Comparison of ENCODE assay signal across 7 mouse cellular contexts in genomic region chr15:82922052-82922451, GRCm38 (mm10).
DNase-seq lines count a peak whose midpoint lies in the region; ATAC-seq lines count a peak whose summit lies in the region.

No protein-coding gene starts in this region.

- no peaks in the 10 kb centered on the region for H3K36me3 ChIP-seq in hindbrain, embryonic 16.5 days (ENCODE audit: control insufficient read depth, insufficient read depth, low read length)

- peak overlapping the region; percentile 65 for H3K27ac ChIP-seq in hindbrain, embryonic 16.5 days (ENCODE audit: low read depth, low read length)

- peak overlapping the region; percentile 28; the same call in 1 of the 2 replicates for H3K9ac ChIP-seq in hindbrain, embryonic 16.5 days (ENCODE audit: low read depth, low read length)

- peak overlapping the region; percentile 27; the same call in 1 of the 2 replicates for H3K4me2 ChIP-seq in hindbrain, embryonic 16.5 days (ENCODE audit: low read length)

- peaks cover 81% of the 10 kb centered on the region for H3K4me1 ChIP-seq in hindbrain, embryonic 16.5 days (ENCODE audit: control insufficient read depth, insufficient read depth, low read depth, low read length)

- H3K27me3 ChIP-seq in hindbrain, embryonic 16.5 days (replicated peaks; ENCODE audit: control insufficient read depth, insufficient read depth, low read length) = 0 out of 2 replicates have a peak, but pooled peaks cover 3% of the 10 kb centered on the region

- peak; percentile 84 to 94 for DNase-seq in adrenal gland, adult (ENCODE audit: inconsistent age in 2 of 2, low spot score in 1 of 2)
- DNase-seq in cerebellum, adult 8-10 months = peak; percentile 78
- DNase-seq in gastrocnemius, postnatal 10 days = peak; percentile 75
- DNase-seq in layer of hippocampus, postnatal 25 days (ENCODE audit: extremely low spot score in 1 of 2, low spot score in 1 of 2) = peak; percentile 85 to 92
- peak; percentile 24 to 68 for DNase-seq in spleen, postnatal 10 days (ENCODE audit: low spot score in 2 of 2)

- H3K9me3 ChIP-seq in hindbrain, embryonic 16.5 days (ENCODE audit: control insufficient read depth, low read length) = no peaks in the 10 kb centered on the region

- WGBS in hindbrain, embryonic 16.5 days = 20% methylated on average over 12 of the region's 12 CpGs

- ATAC-seq in hindbrain, embryonic 16.5 days = peak; percentile 84
- ATAC-seq in megakaryocyte progenitor cell, adult 5-6 weeks (replicated peaks; ENCODE audit: poor library complexity) = peak; percentile 18

- H3K4me3 ChIP-seq in hindbrain, embryonic 16.5 days (ENCODE audit: low read length) = no peak overlapping the region
